Mouse (Mus musculus) erythroblast, embryonic 14.5 days (primary cell): ENCODE measurements around the gene Plscr3.

Experiments
- GATA1 ChIP-seq: IDR thresholded peaks from 2 replicates; pipeline ENCODE4 v1.6.1; 2012; ENCODE audit warnings: low read length, inconsistent platforms, mixed read lengths
- TAL1 ChIP-seq: IDR thresholded peaks from 3 replicates; pipeline ENCODE4 v1.6.1; 2012; ENCODE audit warnings: low read length, inconsistent platforms, mixed read lengths

- no peak for TF ChIP-seq TAL1
- TF ChIP-seq GATA1, result no peak
Measured at GRCm38 (mm10) chr11:69886907-69887635, 40.9 kb downstream of the Plscr3 start.
